Mouse (Mus musculus) adrenal gland, postnatal 10 days (tissue): ENCODE measurements around the gene C1qtnf5. TPM values are rescaled to one million over a fixed set of nuclear protein-coding genes. Genes with fewer than 3 reads are reported as not detected.

ENCODE experiments used
- DNase-seq: peaks from one replicate; pipeline ENCODE4 v3.0.0; 2021; ENCODE audit warnings: mixed read lengths
- long read RNA-seq, 2 experiments: library from polyadenylated mRNA; stranded (forward); transcript quantifications; one replicate each; pipeline ENCODE4 v2.0.0; 2021
- total RNA-seq, 2 experiments: library from RNA; stranded (reverse); gene quantifications; 2 replicates each; pipeline ENCODE4 v1.2.3; 2021

The C1qtnf5 gene
- total RNA-seq, result 10 to 100 TPM; 16.7 to 21.9 TPM
- long read RNA-seq, experiment 1, transcript C1qtnf5-204 (3 exons, 1,365 nt), result major isoform, 19 of 31 reads
- long read RNA-seq, experiment 1, transcript C1qtnf5-205 (3 exons, 640 nt), result minor isoform, 5 of 31 reads
- long read RNA-seq, experiment 1, partial matches to known transcripts, result 0 of 31 reads
- long read RNA-seq, experiment 1, other reads (novel, unspliced or antisense), result 4 of 31 reads
- long read RNA-seq, experiment 2, transcript C1qtnf5-204 (3 exons, 1,365 nt), result major isoform, 6 of 10 reads
- long read RNA-seq, experiment 2, partial matches to known transcripts, result 0 of 10 reads
- long read RNA-seq, experiment 2, other reads (novel, unspliced or antisense), result 1 of 10 reads

DNA sequence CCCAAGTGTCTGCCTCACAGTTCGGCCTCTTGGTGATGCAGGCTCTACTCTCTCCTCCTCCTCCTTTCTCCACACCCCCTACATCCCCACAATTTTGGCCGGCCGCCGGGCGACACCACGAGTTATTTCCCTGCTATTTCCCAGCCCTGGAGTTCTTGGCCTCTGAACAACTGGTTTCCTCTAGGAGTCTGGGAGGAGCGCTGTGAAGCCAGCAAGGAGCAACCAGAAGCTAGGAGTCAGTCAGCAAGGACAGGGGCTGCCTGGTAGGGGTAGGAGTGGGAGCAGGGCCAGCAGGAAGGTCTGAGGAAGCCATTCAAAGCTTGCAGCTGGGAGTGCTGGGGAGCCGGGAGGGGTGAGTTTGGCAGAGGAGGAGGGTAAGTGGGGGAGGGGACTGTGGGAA is at the start of gene C1qtnf5:
Gene C1qtnf5, plus strand, starts transcription at position 136 of the 400 bp plus-strand sequence.
- DNase-seq, result peak; percentile 84

DNA sequence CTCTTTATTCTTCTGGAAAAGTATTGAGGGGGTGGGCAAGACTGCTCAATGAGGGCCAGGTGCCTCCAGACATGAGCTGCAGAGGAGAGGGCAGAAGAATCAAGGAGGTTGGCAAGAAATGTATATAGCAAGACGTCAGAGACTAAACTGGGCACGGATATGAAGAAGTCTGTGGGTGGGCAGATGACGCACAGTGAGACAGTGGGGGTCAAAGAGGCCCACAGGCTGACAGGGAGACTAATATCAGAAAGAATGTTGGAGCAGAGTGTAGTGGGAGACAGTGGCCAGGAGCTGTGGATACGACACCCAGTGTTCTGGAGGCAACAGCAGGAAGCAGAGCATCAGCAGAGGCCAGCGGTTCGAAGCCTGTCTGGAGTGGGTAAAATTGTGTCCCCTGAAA is 48.4 kb upstream of the C1qtnf5 start:
- no peak for DNase-seq

DNA sequence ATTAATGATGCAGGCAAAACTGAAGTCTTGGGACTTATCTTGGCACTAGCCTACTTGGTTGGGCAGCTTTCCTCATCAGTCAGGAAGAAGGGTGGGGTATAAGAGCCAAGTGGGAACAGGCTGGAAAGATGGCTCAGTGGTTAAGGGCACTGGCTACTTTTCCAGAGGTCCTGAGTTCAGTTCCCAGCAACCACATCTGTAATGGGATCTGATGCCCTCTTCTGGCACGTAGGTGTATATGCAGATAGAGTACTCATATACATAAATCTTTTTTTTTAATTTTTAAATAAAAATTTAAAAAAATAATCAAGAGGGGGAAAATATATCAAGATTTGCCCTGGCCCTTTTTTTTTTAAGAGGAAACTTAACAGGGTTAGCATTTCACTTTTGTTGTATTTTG is 41.9 kb upstream of the C1qtnf5 start:
- no peak for DNase-seq

DNA sequence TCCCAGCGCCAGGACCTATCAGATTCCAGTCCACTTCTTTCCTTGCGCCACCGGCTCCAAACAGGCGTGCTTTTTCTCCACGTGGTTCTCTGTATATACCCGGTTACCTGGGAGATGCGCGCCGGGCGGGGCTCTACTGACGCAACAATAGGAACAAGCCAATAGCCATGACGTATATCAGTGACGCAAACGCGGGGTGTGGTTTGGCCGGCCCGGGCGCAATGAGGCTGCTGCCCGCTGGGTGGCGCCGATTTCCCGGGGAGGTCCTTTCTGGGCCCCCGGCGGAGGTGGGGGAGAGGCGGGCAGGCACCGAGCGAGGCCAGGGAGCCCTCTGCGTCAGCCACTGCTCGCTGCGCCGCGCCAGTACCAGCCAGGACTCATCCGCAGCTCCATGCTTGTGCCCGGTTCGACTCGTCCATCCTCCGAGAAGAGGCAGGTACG is 40.2 kb upstream of the C1qtnf5 start, which contains the start of gene Usp2:
Gene Usp2, plus strand, starts transcription at position 237 of the 441 bp plus-strand sequence.
- peak; percentile 100 for DNase-seq

DNA sequence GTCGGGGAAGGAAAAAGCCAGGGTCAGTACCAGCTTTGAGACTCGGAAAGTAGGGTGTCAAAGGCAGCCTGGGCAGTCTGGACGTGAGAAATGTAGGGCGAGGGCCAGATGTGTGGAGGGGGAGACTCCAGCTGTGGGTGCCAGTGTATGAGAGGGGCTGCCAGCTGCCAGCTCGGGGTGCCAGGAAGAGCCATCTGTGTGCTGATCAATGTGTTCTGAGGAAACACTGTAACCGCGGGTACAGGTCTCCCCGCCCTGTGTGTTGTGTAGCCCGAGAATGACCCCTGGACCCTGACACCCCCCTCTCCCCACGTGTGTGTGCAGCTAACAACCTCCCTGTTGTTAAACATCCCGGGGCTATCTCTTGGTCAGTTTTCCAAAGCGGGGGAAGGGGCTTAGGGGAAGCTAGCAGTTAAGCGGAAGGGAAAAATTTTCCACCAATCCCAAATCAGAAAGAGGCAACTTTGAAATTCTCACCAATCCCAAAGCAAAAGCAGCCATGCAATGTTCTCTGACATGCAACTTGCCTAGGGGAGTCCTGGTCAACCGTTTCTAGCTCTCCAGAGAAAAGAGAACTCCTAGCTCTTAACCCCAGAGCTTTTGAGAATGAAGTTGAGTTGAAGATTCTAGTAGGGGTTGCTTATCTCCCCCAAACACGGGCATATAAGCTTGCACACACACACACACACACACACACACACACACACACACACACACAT is 39.6 kb upstream of the C1qtnf5 start:
- no peak for DNase-seq

DNA sequence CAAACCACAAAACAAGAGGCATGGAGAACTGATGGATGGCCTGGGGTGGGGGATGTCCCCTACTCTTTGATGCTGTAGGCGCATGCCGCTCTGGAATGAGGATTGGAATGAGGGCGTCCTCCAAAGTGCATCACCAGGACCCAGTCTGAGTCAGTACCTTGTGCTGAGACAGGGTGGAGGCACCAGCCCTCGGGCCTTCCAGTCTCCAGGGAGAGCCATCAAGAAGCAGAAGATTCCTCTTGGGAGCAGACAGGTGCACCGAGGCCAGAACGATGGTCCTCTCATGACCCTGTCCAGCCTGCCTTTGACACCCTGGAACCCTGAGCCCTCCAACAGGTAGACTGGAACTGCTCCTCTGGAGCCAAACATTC is 39.1 kb upstream of the C1qtnf5 start:
- DNase-seq, result no peak

DNA sequence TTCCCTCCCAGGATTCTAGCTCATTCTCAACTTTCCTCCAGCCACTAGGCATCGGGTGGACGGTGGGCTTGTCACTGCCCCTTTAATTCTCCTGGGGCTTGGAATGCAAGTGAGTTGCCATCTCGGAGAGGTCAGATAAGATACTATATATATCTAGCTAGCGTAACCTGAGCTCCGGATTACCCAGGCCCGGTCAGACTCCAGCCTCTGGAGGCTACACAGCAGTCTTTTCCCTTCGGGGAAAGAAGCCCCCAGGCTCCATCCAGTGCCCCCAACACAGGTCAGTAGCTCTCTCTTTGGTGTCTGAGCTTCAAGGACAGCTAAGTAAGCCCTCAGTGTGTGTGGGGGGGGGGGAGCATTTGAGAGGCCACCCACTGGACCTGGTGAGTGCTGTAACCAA is 37.8 kb upstream of the C1qtnf5 start:
- DNase-seq, result no peak

DNA sequence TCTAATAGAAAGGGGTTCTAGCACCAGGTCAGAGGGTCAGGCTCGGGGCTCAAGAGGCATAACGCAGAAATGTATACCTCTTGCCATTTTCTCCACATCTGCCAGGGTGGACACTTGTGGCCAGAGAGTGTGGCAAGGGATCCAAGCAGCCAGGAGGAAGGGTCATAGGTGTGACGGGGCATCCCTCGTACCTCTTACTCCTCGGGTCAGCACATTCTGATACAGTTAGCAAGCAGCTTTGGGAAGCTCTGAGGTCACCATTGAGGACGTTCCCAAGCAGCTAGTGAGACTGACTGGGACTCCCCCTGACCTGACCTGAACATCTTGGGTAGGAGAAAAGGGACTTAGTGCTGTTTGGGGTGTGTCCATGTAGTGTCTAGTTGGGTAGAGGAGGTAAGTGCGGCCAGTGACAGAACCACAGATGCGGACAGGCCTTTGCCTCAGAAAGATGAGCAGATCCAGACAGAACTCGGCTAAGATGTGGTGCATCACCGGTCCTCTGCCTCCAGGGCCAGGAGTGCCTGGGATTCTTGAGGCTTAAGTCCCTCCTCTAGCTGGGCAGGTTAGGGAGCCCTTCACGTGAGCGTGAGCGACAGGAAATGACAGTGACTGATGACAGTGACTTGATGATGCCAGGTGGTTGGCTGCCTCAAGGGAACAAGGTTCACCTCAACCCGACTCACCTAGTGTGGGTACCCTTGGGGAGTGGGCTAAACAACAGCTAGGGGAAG is 36.8 kb upstream of the C1qtnf5 start:
- DNase-seq, result no peak

DNA sequence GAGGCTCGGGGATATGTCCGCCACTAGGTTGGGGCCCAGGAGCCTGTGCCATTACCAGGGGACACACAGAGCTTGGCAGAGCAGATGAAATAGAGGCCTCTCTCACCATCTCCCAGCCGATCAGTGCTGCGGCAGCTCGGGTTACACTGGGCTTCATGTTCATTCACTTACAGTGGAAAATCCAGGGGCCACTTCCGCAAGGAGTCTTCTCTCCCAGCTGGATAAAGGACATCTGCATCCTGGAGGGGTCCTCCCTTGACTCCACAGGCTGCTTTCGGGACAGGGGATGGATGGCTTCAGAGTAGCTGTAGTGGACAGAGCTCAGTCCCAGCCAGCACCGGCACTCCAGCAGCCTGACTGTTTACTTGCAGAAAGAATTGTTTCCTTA is 36.2 kb upstream of the C1qtnf5 start:
- DNase-seq, result no peak

DNA sequence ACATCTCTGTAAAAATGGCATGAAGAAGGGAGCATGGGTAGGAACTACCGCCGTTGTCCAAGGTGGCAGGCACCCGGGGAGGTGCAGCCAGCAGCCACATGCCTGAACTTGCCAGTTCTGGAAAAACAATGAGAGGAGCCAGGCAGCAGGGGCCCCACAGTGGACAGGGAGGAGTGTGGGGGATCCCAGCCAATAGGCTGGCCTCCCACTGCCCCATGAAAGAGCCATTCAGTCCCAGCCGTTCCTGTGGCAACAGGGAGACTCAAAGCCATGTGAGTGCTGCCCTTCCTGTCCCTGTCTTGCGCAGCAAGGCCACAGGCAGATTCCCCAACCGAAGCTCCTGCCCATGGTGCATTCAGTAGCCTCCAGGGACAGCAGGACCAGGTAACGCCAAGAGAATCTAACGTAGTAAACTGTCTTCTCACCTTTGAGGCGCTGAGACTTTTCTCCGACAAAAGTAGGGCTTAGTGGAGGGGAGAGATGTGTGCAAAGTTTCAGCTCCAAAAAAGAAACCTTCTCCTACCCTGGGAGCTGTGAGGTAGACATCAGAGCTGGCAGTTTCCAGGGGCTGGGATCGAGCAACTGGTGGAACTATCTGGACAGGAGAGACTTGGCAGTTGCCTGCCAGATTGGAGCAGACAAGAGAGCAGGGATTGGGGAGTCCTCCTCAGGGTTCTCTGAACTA is 35.0 kb upstream of the C1qtnf5 start:
- DNase-seq, result peak; percentile 56

DNA sequence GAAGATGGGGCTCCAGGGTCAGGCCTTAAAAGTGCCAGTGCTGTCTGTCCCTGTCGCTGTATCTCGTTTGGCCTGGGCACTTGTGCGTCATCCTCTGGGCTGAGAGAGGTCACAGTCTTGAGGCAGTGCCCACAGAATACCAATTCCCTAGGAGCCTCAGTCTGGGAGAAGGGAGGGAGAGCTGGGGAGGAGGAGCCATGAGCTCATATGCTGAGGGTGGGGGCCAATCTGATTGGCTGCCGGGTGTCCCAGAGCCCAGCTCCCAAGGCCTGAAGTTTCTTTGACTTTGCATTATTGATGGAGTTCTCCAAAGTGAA is 34.5 kb upstream of the C1qtnf5 start:
- peak; percentile 82 for DNase-seq

DNA sequence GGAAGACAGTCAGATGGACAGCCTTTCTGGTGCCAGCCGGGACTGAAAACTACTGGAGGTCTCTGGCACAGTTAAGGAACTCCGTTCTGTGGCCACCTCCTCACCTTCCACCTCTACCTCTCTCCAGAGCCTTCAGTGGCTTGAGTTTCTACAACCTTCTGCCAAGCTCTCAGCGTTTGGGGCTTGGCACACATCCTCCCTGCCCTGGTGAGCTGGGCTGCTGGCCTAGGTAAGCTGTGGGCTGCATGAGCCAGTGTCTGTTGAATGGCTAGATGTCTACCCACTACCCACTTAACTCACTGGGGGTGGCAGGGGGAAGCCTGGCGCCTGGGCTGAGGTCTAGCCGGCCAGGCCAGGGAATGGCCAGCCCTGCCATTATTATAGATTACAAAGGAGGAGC is 33.9 kb upstream of the C1qtnf5 start:
- peak; percentile 49 for DNase-seq

DNA sequence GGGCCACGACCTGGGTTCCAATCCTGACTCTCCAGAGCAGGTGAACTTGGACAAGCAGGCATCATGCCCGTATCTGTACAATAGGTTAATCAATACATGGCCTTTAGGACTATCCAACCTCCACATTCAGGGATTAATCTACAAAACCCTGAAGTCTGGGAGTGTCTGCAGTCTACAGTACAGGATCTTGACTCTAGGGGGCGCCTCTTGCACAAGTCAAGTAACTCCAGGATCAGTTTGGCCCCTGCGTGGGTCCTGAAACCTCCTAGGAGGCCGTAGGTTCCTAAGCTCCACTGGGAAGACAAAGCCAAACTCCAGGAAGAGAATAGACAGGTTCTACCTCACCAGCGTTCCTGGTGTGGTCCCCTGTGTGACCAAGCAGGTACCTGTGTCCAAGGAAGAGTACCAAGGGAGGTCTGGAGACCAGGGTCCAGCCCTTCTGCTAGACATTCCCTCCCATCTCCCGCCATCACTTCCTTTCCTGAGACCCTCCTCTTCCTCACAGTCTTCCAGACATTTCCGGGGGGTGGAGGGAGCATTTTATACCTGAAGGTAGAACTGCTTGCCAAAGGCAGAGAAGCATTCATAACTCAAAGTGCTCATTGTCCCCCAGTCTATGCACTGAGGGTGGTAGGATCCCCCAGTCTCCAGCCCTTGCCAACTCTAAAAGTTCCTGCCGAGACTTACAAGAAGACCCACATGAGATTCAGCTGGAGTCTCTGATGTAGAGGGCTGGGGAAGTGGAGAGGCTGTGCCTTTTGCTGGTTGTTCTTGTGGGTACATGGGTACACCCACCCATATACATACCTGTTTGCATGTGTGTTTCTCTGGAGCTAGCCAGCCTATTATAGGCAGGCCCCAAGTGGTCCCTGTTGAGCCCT is 32.4 kb upstream of the C1qtnf5 start:
- DNase-seq, result peak; percentile 57

DNA sequence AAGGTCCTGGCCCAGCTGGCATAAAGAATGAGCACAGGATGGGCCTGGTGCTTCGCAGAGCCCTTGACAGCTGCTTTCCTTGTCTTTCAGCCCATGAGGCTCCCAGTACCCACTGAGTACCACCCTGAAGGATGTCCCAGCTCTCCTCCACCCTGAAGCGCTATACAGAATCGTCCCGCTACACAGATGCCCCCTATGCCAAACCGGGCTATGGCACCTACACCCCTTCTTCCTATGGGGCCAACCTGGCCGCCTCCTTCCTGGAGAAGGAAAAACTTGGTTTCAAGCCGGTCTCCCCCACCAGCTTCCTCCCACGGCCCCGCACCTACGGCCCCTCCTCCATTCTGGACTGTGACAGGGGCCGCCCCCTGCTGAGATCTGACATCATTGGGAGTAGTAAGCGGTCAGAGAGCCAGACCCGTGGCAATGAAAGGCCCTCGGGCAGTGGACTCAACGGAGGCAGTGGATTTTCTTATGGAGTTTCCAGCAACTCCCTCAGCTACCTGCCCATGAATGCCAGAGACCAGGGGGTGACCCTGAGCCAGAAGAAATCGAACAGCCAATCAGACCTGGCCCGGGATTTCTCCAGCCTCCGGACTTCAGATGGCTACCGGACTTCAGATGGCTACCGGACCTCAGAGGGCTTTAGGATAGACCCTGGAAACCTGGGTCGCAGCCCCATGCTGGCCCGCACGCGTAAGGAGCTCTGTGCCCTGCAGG is 31.6 kb upstream of the C1qtnf5 start:
- DNase-seq, result no peak

DNA sequence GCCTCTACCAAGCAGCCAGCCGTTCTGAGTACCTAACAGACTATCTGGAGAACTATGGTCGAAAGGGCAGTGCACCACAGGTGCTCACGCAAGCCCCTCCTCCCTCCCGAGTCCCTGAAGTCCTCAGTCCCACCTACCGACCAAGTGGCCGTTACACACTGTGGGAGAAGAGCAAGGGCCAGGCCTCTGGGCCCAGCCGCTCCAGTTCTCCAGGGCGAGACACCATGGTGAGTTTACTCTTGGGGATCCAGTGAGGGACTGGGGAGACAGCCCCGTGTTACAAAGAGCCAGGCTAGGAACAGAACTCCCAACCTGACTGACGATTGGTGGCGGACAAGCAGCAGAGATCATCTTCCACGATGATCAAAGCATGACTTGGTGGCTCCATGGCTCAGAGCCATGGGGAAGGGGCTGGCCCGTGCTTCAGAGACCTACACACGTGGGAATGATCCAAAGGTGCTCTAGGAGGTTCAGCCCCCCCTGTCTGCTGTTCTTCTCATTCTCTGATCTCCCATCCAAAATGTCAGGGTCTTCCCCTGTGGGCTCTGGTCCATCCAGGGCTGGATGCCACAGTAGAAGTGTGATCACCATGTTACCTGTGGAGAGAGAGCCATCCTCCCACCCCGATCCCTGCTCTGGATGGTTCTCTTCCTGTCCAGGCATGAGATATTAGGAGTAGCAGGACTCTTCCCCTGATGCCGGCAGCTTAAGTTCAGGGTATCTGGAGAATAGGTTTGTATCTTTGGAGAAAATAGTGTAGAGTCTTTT is 30.9 kb upstream of the C1qtnf5 start:
- DNase-seq, result no peak

DNA sequence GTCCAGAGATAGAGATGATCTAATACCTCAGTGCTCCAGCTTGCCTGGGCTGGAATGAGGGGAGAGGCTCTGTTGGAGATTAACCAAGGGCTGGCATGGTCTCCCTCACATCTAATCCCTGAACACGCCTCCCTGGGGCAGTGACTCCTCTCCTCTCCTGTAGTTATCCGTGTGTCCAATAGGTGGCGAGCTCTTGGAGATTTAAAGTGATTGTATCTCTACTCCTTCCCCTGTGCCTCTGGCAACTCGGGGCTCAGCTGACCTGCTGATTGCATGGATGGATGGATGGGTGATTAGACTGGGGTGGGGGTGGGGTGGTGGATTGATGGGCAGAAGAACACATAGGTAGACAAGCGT is 30.3 kb upstream of the C1qtnf5 start:
- DNase-seq, result peak; percentile 69

DNA sequence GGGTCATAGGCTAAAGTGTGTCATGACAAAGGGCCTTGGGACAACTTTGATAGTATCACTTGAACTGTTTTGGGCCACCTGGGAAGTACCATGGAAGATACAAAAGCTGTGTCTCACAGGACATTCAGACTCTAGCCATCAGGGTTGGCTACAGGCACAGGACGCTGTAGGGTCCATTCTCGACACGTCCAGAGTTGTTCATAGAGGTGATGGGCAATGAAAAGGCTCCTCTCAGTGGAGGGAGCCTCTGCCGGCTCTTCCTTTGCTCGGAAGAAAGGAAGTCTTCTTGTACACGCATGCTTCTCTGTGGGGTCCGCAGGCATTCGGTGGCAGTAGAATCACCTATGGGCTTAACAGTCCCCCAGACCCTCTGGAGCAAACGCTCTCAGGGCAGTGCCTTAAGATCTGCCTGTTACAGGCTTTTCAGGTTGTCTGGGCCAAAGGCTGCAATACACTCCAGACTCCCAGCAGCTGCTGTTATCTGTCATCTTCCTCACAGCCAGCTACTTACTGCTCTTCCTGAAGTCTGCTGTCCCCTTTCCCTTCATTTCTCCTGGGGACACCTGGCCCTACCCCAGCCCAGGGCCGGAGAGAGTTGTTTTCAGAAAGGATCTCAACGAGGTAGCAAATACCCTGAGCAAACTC is 29.7 kb upstream of the C1qtnf5 start:
- no peak for DNase-seq

DNA sequence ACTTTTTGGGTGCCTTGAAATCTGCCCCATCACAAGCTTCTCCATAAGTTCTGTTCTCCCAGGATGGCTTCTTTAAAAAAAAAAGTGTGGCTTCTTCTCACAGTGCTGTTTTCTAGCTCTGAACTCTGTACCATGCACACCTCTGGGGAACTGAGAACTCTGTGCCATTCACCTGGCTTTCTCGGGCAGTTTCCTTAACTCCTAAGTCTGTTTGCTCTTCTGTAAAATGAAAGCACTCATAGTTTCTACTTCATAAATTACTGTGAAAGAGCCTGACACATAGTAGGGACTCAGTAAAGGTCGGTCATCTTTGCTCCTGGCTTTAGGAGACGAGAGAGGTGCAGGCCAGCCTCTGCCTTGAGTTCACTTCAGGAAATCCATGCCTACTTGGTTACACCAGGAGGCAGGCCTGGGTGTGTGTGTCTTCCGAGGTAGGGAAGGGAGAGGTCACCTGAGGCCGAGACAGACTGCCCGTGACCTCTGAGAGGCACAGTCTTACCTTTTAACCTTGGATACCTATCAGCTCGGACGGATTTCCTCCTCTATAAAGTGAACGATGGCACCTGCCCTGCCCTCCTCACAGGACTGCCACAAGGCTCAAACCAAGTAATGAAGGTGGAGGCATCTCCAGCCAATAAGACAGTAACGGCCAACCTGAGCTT is 28.8 kb upstream of the C1qtnf5 start:
- DNase-seq, result no peak
